Mouse (Mus musculus): ENCODE results near the gene Ptgir. TPM values are rescaled to one million over a fixed set of nuclear protein-coding genes. Genes with fewer than 3 reads are reported as not detected.

The Ptgir gene
- total RNA-seq, 2 experiments from 2014 or later = 1.2 to 2.0 TPM

Other genes starting within 250 kb of the Ptgir start
- not detected for gene Ceacam15, start 230.8 kb upstream of the Ptgir start, total RNA-seq (2021)
- not detected for gene Ceacam9, start 184.6 kb upstream of the Ptgir start, total RNA-seq (2021)
- 100 to 1,000 TPM; 133 to 149 TPM for gene Ap2s1, start 168.1 kb upstream of the Ptgir start, total RNA-seq (2021)
- 100 to 1,000 TPM; 118 to 152 TPM for gene Slc1a5, start 125.2 kb upstream of the Ptgir start, total RNA-seq (2021)
- gene Strn4, start 90.6 kb upstream of the Ptgir start, total RNA-seq (2021) = 10 to 100 TPM; 66.5 to 67.5 TPM
- 10 to 100 TPM; 24.8 to 26.8 TPM for gene Fkrp, start 89.8 kb upstream of the Ptgir start, total RNA-seq (2021)
- 10 to 100 TPM; 16.9 to 17.2 TPM for gene Prkd2, start 63.6 kb upstream of the Ptgir start, total RNA-seq (2021)
- 1 to 10 TPM; 2.4 to 3.6 TPM for gene Dact3, start 31.2 kb upstream of the Ptgir start, total RNA-seq (2021)
- under 1 TPM in 1 of 2 experiments, not detected in 1; 0.89 TPM for gene Gng8, start 14.7 kb upstream of the Ptgir start, total RNA-seq (2021)
- gene Calm3, start 17.6 kb downstream of the Ptgir start, total RNA-seq (2021) = 100 to 1,000 TPM; 232 to 251 TPM
- 10 to 100 TPM; 21.9 to 32.4 TPM for gene Pnmal2, start 38.2 kb downstream of the Ptgir start, total RNA-seq (2021)
- gene Pnmal1, start 53.2 kb downstream of the Ptgir start, total RNA-seq (2021) = 1 to 10 TPM; 3.9 to 4.4 TPM
- 1 to 10 TPM; 1.1 TPM for gene Gm42372, start 76.6 kb downstream of the Ptgir start, total RNA-seq (2021)
- gene Ccdc8, start 86.2 kb downstream of the Ptgir start, total RNA-seq (2021) = 10 to 100 TPM; 19.2 to 28.1 TPM
- gene Ppp5c, start 121.4 kb downstream of the Ptgir start, total RNA-seq (2021) = 10 to 100 TPM; 71.5 to 87.2 TPM
- 1 to 10 TPM; 1.6 to 2.7 TPM for gene Hif3a, start 155.9 kb downstream of the Ptgir start, total RNA-seq (2021)
- under 1 TPM; 0.30 to 0.46 TPM for gene Psg16, start 167.6 kb downstream of the Ptgir start, total RNA-seq (2021)
- not detected for gene Ceacam3, start 243.8 kb downstream of the Ptgir start, total RNA-seq (2021)

Data from adrenal gland, postnatal 36 days (tissue).